9 mouse cellular contexts compared by ENCODE assay signal in genomic region chr13:31761057-31761456, GRCm38 (mm10).
"Had no signal": no experiment of that assay in that cellular context is flagged by ENCODE, and none has a peak within 500 bp of the region (broad histone marks: within the 10 kb centered on the region; RNA-seq: fewer than 3 reads in every experiment).

No protein-coding gene starts in this region.

- H3K4me3 ChIP-seq: midbrain, embryonic 12.5 days had no signal

- H3K27me3 ChIP-seq: midbrain, embryonic 12.5 days had no signal

- H3K4me1 ChIP-seq: midbrain, embryonic 12.5 days had no signal

- H3K27ac ChIP-seq: liver, embryonic 14.5 days; midbrain, embryonic 12.5 days had no signal

- H3K9ac ChIP-seq: liver, embryonic 14.5 days; midbrain, embryonic 12.5 days had no signal

- ATAC-seq: intestine, postnatal 0 days; midbrain, embryonic 16.5 days had no signal

- H3K4me2 ChIP-seq: midbrain, embryonic 12.5 days had no signal

- H3K9me3 ChIP-seq: midbrain, embryonic 12.5 days had no signal

- DNase-seq: kidney, postnatal 10 days; lung, adult 18-20 months; right cerebral cortex, adult 18-20 months; right cerebral cortex, postnatal 25 days; thymus, postnatal 36 days had no signal

- H3K36me3 ChIP-seq: midbrain, embryonic 12.5 days had no signal
